Mouse (Mus musculus) liver, embryonic 14.5 days (tissue): Measurements from ENCODE around the gene Npm1.

Experiments used
- CTCF ChIP-seq: IDR thresholded peaks from 2 replicates; pipeline ENCODE4 v1.5.1; 2016; ENCODE audit warnings: antibody characterized with exemption, low read depth, control low read depth
- EP300 ChIP-seq: IDR thresholded peaks from 2 replicates; pipeline ENCODE4 v1.6.1; 2016; ENCODE audit warnings: antibody characterized with exemption, low read depth

- TF ChIP-seq CTCF (no peak), EP300 (no peak)
These were observed 3.3 kb downstream of the Npm1 start for GRCm38 (mm10) chr11:33159741-33160140.
